Mouse (Mus musculus): ENCODE data around the gene Olfr600. TPM values are rescaled to one million over a fixed set of nuclear protein-coding genes. Genes with fewer than 3 reads are reported as not detected.
"Not testable (repeated sequence)": the region's sequence is repeated elsewhere in the genome, so short reads cannot be mapped to it uniquely, and the experiment has no call there.

Gene Olfr600
- total and polyA plus RNA-seq, 3 experiments = not detected

DNA sequence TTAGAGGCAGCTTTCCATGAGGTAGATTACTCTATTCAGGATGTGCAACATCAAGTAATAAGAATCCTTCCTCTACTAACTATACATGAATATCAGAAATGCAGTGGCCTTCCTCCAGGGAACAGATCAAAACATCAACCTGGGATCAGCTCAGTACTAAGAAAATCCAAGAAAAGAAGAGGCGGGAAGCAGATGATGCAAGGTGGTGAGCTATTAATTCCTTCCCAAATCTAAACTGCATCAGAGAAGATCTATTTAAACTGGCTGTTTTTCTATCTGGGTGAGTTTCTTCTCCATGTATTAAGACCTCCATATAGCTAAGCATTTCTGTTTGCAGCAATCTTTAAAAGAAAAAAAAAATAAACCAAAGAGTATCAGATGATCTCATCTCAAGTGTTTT lies 13.9 kb downstream of the Olfr600 start, which contains the start of gene Olfr599:
TSS of gene Olfr599 (plus strand) at position 301 of the 400 bp plus-strand sequence.
- DNase-seq (ENCODE audit: extremely low read depth) = no peak
- H3K27ac ChIP-seq (ENCODE audit: insufficient read depth, low read depth) = no peak within 1 kb of the TSS
- H3K9me3 ChIP-seq (replicated peaks; ENCODE audit: low read length) = no peaks in the 10 kb centered on the region
- no peaks in the 10 kb centered on the region for H3K4me1 ChIP-seq (ENCODE audit: control insufficient read depth in 1 of 2, insufficient read depth in 2 of 2)
- no peaks in the 10 kb centered on the region for H3K79me2 ChIP-seq (replicated peaks; ENCODE audit: control insufficient read depth, extremely low read depth, insufficient read depth, poor library complexity, severe bottlenecking)
- no peak within 1 kb of the TSS for H3K4me3 ChIP-seq (replicated peaks in 1 of 3; ENCODE audit: low read depth in 2 of 3, low read length in 2 of 3, poor library complexity in 1 of 3)
- H3K4me2 ChIP-seq (ENCODE audit: insufficient read depth, low read depth, poor library complexity, severe bottlenecking) = no peak within 1 kb of the TSS
- no peaks in the 10 kb centered on the region for H3K27me3 ChIP-seq (replicated peaks)
- dilution Hi-C loops (cut with MboI; ENCODE audit: extremely low pct_ligation_motif_present, extremely low pct_unique_long_range_greater_than_20kb, low sequenced_read_pairs) = no loop called here
- H3K36me3 ChIP-seq (replicated peaks in 1 of 2; ENCODE audit: control insufficient read depth in 1 of 2, insufficient read depth in 1 of 2, low read length in 1 of 2) = no peaks in the 10 kb centered on the region
- in situ Hi-C loops (cut with MboI; ENCODE audit: low pct_ligation_motif_present, low pct_unique_long_range_greater_than_20kb, low sequenced_read_pairs) = no loop called here
- TF ChIP-seq RCOR1 (conservative IDR thresholded peaks at IDR 0.05; ENCODE audit: low read depth, low read length) = no peak
- no peak for TF ChIP-seq SMC3 (IDR thresholded peaks at IDR 0.05; ENCODE audit: low read depth, low read length)
- TF ChIP-seq POLR2AphosphoS2 (IDR thresholded peaks at IDR 0.05; ENCODE audit: low read depth, low read length) = no peak
- TF ChIP-seq MAZ (IDR thresholded peaks at IDR 0.05; ENCODE audit: low read depth, low read length) = no peak
- TF ChIP-seq USF2 (conservative IDR thresholded peaks at IDR 0.05; ENCODE audit: low read depth, low read length) = no peak
- no peak for TF ChIP-seq MXI1 (IDR thresholded peaks at IDR 0.05; ENCODE audit: low read depth, low read length)
- no peak for TF ChIP-seq RAD21 (IDR thresholded peaks at IDR 0.05; ENCODE audit: low read depth, low read length)
- TF ChIP-seq JUND (conservative IDR thresholded peaks at IDR 0.05; ENCODE audit: low read depth, low read length) = no peak
- TF ChIP-seq TBP (conservative IDR thresholded peaks at IDR 0.05; ENCODE audit: low read depth, low read length) = no peak
- TF ChIP-seq POLR2A (IDR thresholded peaks at IDR 0.05; ENCODE audit: low read depth, low read length) = no peak
- TF ChIP-seq KAT2A (IDR thresholded peaks at IDR 0.05; ENCODE audit: insufficient replicate concordance, low read length) = no peak
- no peak for TF ChIP-seq TCF12 (IDR thresholded peaks at IDR 0.05; ENCODE audit: low read depth, low read length)
- TF ChIP-seq MAX (IDR thresholded peaks at IDR 0.05; ENCODE audit: low read length) = no peak
- no peak for TF ChIP-seq CTCF (conservative IDR thresholded peaks at IDR 0.05 in 1 of 2, IDR thresholded peaks at IDR 0.05 in 1 of 2; ENCODE audit: low read depth in 2 of 2, low read length in 2 of 2)
- TF ChIP-seq USF1 (IDR thresholded peaks at IDR 0.05; ENCODE audit: low read depth, low read length) = no peak
- H3K9ac ChIP-seq (ENCODE audit: insufficient read depth, low read depth) = no peak within 1 kb of the TSS

GRCm38 (mm10) chr7:103323268-103323667 lies 26.2 kb downstream of the Olfr600 start, which contains the start of gene Olfr598:
Gene Olfr598, plus strand, starts transcription at chr7:103323568.
- Histone ChIP-seq H3K9ac (ENCODE audit: insufficient read depth, low read depth) (no peak within 1 kb of the TSS), H3K4me1 (ENCODE audit: control insufficient read depth in 1 of 2, insufficient read depth in 2 of 2) (no peaks in the 10 kb centered on the region), H3K9me3 (replicated peaks; ENCODE audit: low read length) (no peaks in the 10 kb centered on the region), H3K36me3 (replicated peaks in 1 of 2; ENCODE audit: control insufficient read depth in 1 of 2, insufficient read depth in 1 of 2, low read length in 1 of 2) (no peaks in the 10 kb centered on the region), H3K27me3 (replicated peaks) (no peaks in the 10 kb centered on the region), H3K4me2 (ENCODE audit: insufficient read depth, low read depth, poor library complexity, severe bottlenecking) (no peak within 1 kb of the TSS), H3K27ac (ENCODE audit: insufficient read depth, low read depth) (no peak within 1 kb of the TSS), H3K79me2 (replicated peaks; ENCODE audit: control insufficient read depth, extremely low read depth, insufficient read depth, poor library complexity, severe bottlenecking) (no peaks in the 10 kb centered on the region), H3K4me3 (replicated peaks in 1 of 3; ENCODE audit: low read depth in 2 of 3, low read length in 2 of 3, poor library complexity in 1 of 3) (no peak within 1 kb of the TSS)
- TF ChIP-seq MXI1 (IDR thresholded peaks at IDR 0.05; ENCODE audit: low read depth, low read length) (no peak), NELFE (IDR thresholded peaks at IDR 0.05; ENCODE audit: low read depth, low read length) (no peak), MAFK (IDR thresholded peaks at IDR 0.05; ENCODE audit: insufficient replicate concordance, low read length) (no peak)
- dilution Hi-C loops (cut with MboI; ENCODE audit: extremely low pct_ligation_motif_present, extremely low pct_unique_long_range_greater_than_20kb, low sequenced_read_pairs) (no loop called here), in situ Hi-C loops (cut with MboI; ENCODE audit: low pct_ligation_motif_present, low pct_unique_long_range_greater_than_20kb, low sequenced_read_pairs) (no loop called here)
- no peak for DNase-seq (ENCODE audit: extremely low read depth)

DNA sequence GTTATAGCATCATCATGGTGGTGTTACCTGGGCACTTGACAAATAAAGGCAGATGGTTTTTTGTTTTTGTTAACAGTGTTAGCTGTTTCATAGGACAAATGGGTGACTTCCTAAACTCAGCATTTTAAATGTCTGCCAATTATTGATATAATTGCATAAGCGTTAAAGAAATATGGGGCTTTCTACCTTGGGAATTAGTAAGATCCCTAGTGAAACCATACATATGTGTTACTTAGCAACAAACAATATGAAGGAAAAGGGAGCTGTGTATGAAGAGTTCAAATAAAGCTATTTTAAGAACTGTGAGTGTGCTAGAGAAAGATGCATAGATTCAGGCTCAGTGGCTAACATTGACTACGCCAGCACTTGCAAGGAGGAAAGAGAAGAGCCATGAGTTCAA lies 33.5 kb downstream of the Olfr600 start, which contains the start of gene Olfr597:
TSS of gene Olfr597 (plus strand) at position 301 of the 400 bp plus-strand sequence.
- DNase-seq (ENCODE audit: extremely low read depth); H3K9ac ChIP-seq (ENCODE audit: insufficient read depth, low read depth); H3K4me3 ChIP-seq (replicated peaks in 1 of 3; ENCODE audit: low read depth in 2 of 3, low read length in 2 of 3, poor library complexity in 1 of 3); H3K27me3 ChIP-seq (replicated peaks); H3K27ac ChIP-seq (ENCODE audit: insufficient read depth, low read depth); H3K4me1 ChIP-seq (ENCODE audit: control insufficient read depth in 1 of 2, insufficient read depth in 2 of 2); H3K9me3 ChIP-seq (replicated peaks; ENCODE audit: low read length); in situ Hi-C loops (cut with MboI; ENCODE audit: low pct_ligation_motif_present, low pct_unique_long_range_greater_than_20kb, low sequenced_read_pairs); H3K36me3 ChIP-seq (replicated peaks in 1 of 2; ENCODE audit: control insufficient read depth in 1 of 2, insufficient read depth in 1 of 2, low read length in 1 of 2); H3K4me2 ChIP-seq (ENCODE audit: insufficient read depth, low read depth, poor library complexity, severe bottlenecking); dilution Hi-C loops (cut with MboI; ENCODE audit: extremely low pct_ligation_motif_present, extremely low pct_unique_long_range_greater_than_20kb, low sequenced_read_pairs); H3K79me2 ChIP-seq (replicated peaks; ENCODE audit: control insufficient read depth, extremely low read depth, insufficient read depth, poor library complexity, severe bottlenecking): not testable (repeated sequence)

DNA sequence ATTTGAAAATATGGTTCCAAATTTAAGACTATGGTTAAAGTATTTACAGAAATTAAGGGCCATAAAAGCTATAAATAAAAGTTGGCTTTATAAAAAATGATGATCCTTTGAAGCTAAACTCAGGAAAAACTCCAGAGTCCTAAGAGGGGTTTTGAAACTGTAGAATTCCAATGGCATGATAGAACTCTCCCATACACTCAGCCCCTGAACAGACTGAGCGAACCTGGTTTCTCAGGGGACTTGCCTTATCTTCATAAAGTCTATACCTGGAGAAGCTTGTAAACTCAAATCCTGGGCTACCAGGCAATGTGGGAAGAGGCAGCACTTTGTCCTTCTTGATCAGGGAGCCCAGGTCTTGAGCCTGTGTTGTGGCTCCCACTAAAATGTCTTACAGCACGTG lies 44.1 kb downstream of the Olfr600 start, which contains the start of gene Olfr596:
TSS of gene Olfr596 (plus strand) at position 301 of the 400 bp plus-strand sequence.
- H3K27ac ChIP-seq (ENCODE audit: insufficient read depth, low read depth); H3K4me3 ChIP-seq (replicated peaks in 1 of 3; ENCODE audit: low read depth in 2 of 3, low read length in 2 of 3, poor library complexity in 1 of 3); dilution Hi-C loops (cut with MboI; ENCODE audit: extremely low pct_ligation_motif_present, extremely low pct_unique_long_range_greater_than_20kb, low sequenced_read_pairs); H3K9ac ChIP-seq (ENCODE audit: insufficient read depth, low read depth); H3K9me3 ChIP-seq (replicated peaks; ENCODE audit: low read length); DNase-seq (ENCODE audit: extremely low read depth); H3K36me3 ChIP-seq (replicated peaks in 1 of 2; ENCODE audit: control insufficient read depth in 1 of 2, insufficient read depth in 1 of 2, low read length in 1 of 2); H3K4me2 ChIP-seq (ENCODE audit: insufficient read depth, low read depth, poor library complexity, severe bottlenecking); H3K4me1 ChIP-seq (ENCODE audit: control insufficient read depth in 1 of 2, insufficient read depth in 2 of 2); in situ Hi-C loops (cut with MboI; ENCODE audit: low pct_ligation_motif_present, low pct_unique_long_range_greater_than_20kb, low sequenced_read_pairs); H3K27me3 ChIP-seq (replicated peaks); H3K79me2 ChIP-seq (replicated peaks; ENCODE audit: control insufficient read depth, extremely low read depth, insufficient read depth, poor library complexity, severe bottlenecking): not testable (repeated sequence)
